In the genomic region with DNA sequence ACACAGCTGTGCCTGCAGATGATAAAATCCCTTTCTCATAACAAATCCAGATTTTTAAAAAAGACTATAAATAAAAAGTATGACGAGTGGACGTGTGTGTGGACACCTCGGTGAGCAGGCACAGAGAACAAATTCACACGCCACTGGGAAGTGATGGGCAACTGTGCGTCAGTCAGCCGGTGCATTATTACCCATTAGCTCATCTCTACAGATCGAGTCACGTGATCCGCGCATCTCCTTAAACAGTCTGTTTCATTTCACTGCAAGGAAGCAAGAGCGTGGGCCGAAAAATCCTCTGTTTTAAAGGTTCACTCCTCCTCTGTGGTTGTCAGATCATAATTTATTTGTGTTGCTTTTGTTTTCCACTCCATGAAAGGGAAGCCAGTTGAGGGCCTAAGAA, we compare ENCODE assay signal across 27 mouse cellular contexts.
DNase-seq lines count a peak whose midpoint lies in the region; ATAC-seq and TF ChIP-seq lines count a peak whose summit lies in the region.
"Had no signal": no experiment of that assay in that cellular context is flagged by ENCODE, and none has a peak within 500 bp of the region (broad histone marks: within the 10 kb centered on the region; RNA-seq: fewer than 3 reads in every experiment).

No protein-coding gene starts in this region.

- H3K27ac ChIP-seq in forebrain, embryonic 15.5 days (replicated peaks): peak overlapping the region; percentile 40; the same call in 1 of the 2 replicates
- H3K27ac ChIP-seq in forebrain, embryonic 13.5 days: no peak overlapping the region
- H3K27ac ChIP-seq in layer of hippocampus, adult 2 months: peak overlapping the region; percentile 57
- no peak overlapping the region for H3K27ac ChIP-seq in neural tube, embryonic 14.5 days (ENCODE audit: low read depth, low read length)
- H3K27ac ChIP-seq in neural tube, embryonic 15.5 days (replicated peaks): no peak overlapping the region
- H3K27ac ChIP-seq: embryonic facial prominence, embryonic 12.5 days; embryonic facial prominence, embryonic 15.5 days; heart, embryonic 15.5 days; hindbrain, embryonic 14.5 days; hindbrain, postnatal 0 days had no signal

- H3K9me3 ChIP-seq in forebrain, embryonic 15.5 days: no peaks in the 10 kb centered on the region
- no peaks in the 10 kb centered on the region for H3K9me3 ChIP-seq in forebrain, embryonic 13.5 days (replicated peaks)
- H3K9me3 ChIP-seq in neural tube, embryonic 14.5 days (ENCODE audit: control insufficient read depth, low read length): no peaks in the 10 kb centered on the region
- H3K9me3 ChIP-seq in neural tube, embryonic 15.5 days (replicated peaks): no peaks in the 10 kb centered on the region
- H3K9me3 ChIP-seq: embryonic facial prominence, embryonic 12.5 days; embryonic facial prominence, embryonic 15.5 days; heart, embryonic 12.5 days; heart, embryonic 15.5 days had no signal

- no peak overlapping the region for H3K4me3 ChIP-seq in forebrain, embryonic 15.5 days
- H3K4me3 ChIP-seq in forebrain, embryonic 13.5 days: no peak overlapping the region
- no peak overlapping the region for H3K4me3 ChIP-seq in layer of hippocampus, adult 2 months
- no peak overlapping the region for H3K4me3 ChIP-seq in neural tube, embryonic 14.5 days (ENCODE audit: low read depth, low read length)
- H3K4me3 ChIP-seq in neural tube, embryonic 15.5 days (replicated peaks): no peak overlapping the region
- H3K4me3 ChIP-seq: embryonic facial prominence, embryonic 12.5 days; embryonic facial prominence, embryonic 15.5 days; heart, embryonic 12.5 days; heart, embryonic 15.5 days had no signal

- 90% methylated on average over 12 of the region's 12 CpGs for WGBS in forebrain, embryonic 15.5 days
- WGBS in forebrain, embryonic 13.5 days: 87% methylated on average over 12 of the region's 12 CpGs
- 73% methylated on average over 12 of the region's 12 CpGs for WGBS in neural tube, embryonic 14.5 days
- 66% methylated on average over 12 of the region's 12 CpGs for WGBS in neural tube, embryonic 15.5 days

- H3K4me2 ChIP-seq in forebrain, embryonic 15.5 days (replicated peaks): no peak overlapping the region
- H3K4me2 ChIP-seq in forebrain, embryonic 13.5 days: no peak overlapping the region
- no peak overlapping the region for H3K4me2 ChIP-seq in neural tube, embryonic 14.5 days (ENCODE audit: low read depth, low read length)
- no peak overlapping the region for H3K4me2 ChIP-seq in neural tube, embryonic 15.5 days
- H3K4me2 ChIP-seq: embryonic facial prominence, embryonic 12.5 days; embryonic facial prominence, embryonic 15.5 days; heart, embryonic 12.5 days; heart, embryonic 15.5 days; hindbrain, embryonic 14.5 days had no signal

- no peaks in the 10 kb centered on the region for H3K27me3 ChIP-seq in forebrain, embryonic 15.5 days
- no peaks in the 10 kb centered on the region for H3K27me3 ChIP-seq in forebrain, embryonic 13.5 days
- H3K27me3 ChIP-seq in neural tube, embryonic 14.5 days (ENCODE audit: control insufficient read depth, insufficient read depth, low read length): no peaks in the 10 kb centered on the region
- H3K27me3 ChIP-seq in neural tube, embryonic 15.5 days (replicated peaks): no peaks in the 10 kb centered on the region
- H3K27me3 ChIP-seq: CH12.LX; embryonic facial prominence, embryonic 12.5 days; embryonic facial prominence, embryonic 15.5 days; heart, embryonic 12.5 days; heart, embryonic 15.5 days; Patski had no signal

- no peaks in the 10 kb centered on the region for H3K36me3 ChIP-seq in forebrain, embryonic 15.5 days
- no peaks in the 10 kb centered on the region for H3K36me3 ChIP-seq in forebrain, embryonic 13.5 days (ENCODE audit: poor library complexity, severe bottlenecking)
- no peaks in the 10 kb centered on the region for H3K36me3 ChIP-seq in neural tube, embryonic 14.5 days (ENCODE audit: control insufficient read depth, insufficient read depth, low read length)
- no peaks in the 10 kb centered on the region for H3K36me3 ChIP-seq in neural tube, embryonic 15.5 days
- H3K36me3 ChIP-seq: embryonic facial prominence, embryonic 12.5 days; embryonic facial prominence, embryonic 15.5 days; G1E; heart, embryonic 12.5 days; heart, embryonic 15.5 days had no signal

- TF ChIP-seq CTCF in layer of hippocampus, adult 2 months (conservative IDR thresholded peaks at IDR 0.05): no peak

- no peak for ATAC-seq in forebrain, embryonic 15.5 days (replicated peaks)
- ATAC-seq in forebrain, embryonic 13.5 days: no peak
- ATAC-seq in neural tube, embryonic 14.5 days (ENCODE audit: low read depth): peak; percentile 51; the same call in 1 of the 2 replicates
- ATAC-seq in neural tube, embryonic 15.5 days (ENCODE audit: low FRiP score): no peak
- ATAC-seq: forebrain, embryonic 16.5 days; hindbrain, postnatal 0 days; inflammation-experienced regulatory T-cells, adult 6 months; Patski had no signal

- DNase-seq in layer of hippocampus, adult 2 months (ENCODE audit: low spot score in 2 of 2): no peak
- no peak for DNase-seq in layer of hippocampus, adult 8-10 months (ENCODE audit: low spot score in 2 of 2)
- DNase-seq: adrenal gland, postnatal 10 days; adrenal gland, postnatal 36 days; cerebellum, adult 11 months; cerebellum, adult 2 months; cerebellum, adult 9-11 months; cerebellum, postnatal 25 days; gastrocnemius, postnatal 25 days; heart, adult 18-20 months; heart, postnatal 10 days; heart, postnatal 36 days had no signal

- H3K9ac ChIP-seq in forebrain, embryonic 15.5 days (replicated peaks): no peak overlapping the region
- no peak overlapping the region for H3K9ac ChIP-seq in forebrain, embryonic 13.5 days
- H3K9ac ChIP-seq in neural tube, embryonic 14.5 days (replicated peaks; ENCODE audit: low read depth, low read length): no peak overlapping the region
- no peak overlapping the region for H3K9ac ChIP-seq in neural tube, embryonic 15.5 days (replicated peaks)
- H3K9ac ChIP-seq: embryonic facial prominence, embryonic 12.5 days; embryonic facial prominence, embryonic 15.5 days; heart, embryonic 12.5 days; heart, embryonic 15.5 days; hindbrain, embryonic 14.5 days had no signal

- H3K4me1 ChIP-seq in forebrain, embryonic 15.5 days: peaks cover 7% of the 10 kb centered on the region; the same call in 1 of the 2 replicates
- H3K4me1 ChIP-seq in forebrain, embryonic 13.5 days: peaks cover 3% of the 10 kb centered on the region; the same call in 1 of the 2 replicates
- no peaks in the 10 kb centered on the region for H3K4me1 ChIP-seq in neural tube, embryonic 14.5 days (ENCODE audit: control insufficient read depth, insufficient read depth, low read length)
- H3K4me1 ChIP-seq in neural tube, embryonic 15.5 days: peaks cover 10% of the 10 kb centered on the region; the same call in 1 of the 2 replicates
- H3K4me1 ChIP-seq: embryonic facial prominence, embryonic 12.5 days; embryonic facial prominence, embryonic 15.5 days; heart, embryonic 12.5 days; heart, embryonic 15.5 days had no signal

Comparison
In these comparisons a context has a peak if more than half of its experiments do, and no peak if none do; other contexts are left out.
1. H3K27ac ChIP-seq: peak in forebrain, embryonic 15.5 days (single experiment) and layer of hippocampus, adult 2 months (single experiment); none in forebrain, embryonic 13.5 days (single experiment), neural tube, embryonic 14.5 days (single experiment) and neural tube, embryonic 15.5 days (single experiment).